Mouse (Mus musculus): ENCODE data around the gene Foxf2. TPM values are rescaled to one million over a fixed set of nuclear protein-coding genes. Genes with fewer than 3 reads are reported as not detected.

Foxf2 gene
- 28.5 and 35.6 TPM in 2 replicates for polyA plus RNA-seq (2012; rRNA removed)

GRCm38 (mm10) chr13:31625333-31626101 is at the start of gene Foxf2:
TSS of gene Foxf2 (plus strand) at chr13:31625816.

Other genes with a start within 250 kb of the Foxf2 start
- 121 and 239 TPM in 2 replicates for gene Foxq1, start 69.7 kb upstream of the Foxf2 start, polyA plus RNA-seq (2012; rRNA removed)
- 0.75 and 0.98 TPM in 2 replicates for gene A530084C06Rik, start 66.5 kb upstream of the Foxf2 start, polyA plus RNA-seq (2012; rRNA removed)
- gene Foxc1, start 180.8 kb downstream of the Foxf2 start, polyA plus RNA-seq (2012; rRNA removed) = 0.50 and 1.1 TPM in 2 replicates